Mouse (Mus musculus) CD8-positive naive resting alpha-beta T cell, adult 2 months (primary cell): ENCODE data around the gene Tmem120a.

Source experiments
- DNase-seq, 2 experiments: peaks; one replicate each; pipeline ENCODE4 v3.0.0; 2022; ENCODE audit warnings: low read depth in 2 of 2, low spot score in 2 of 2

The Tmem120a gene

GRCm38 (mm10) chr5:135710599-135711214 is 33.5 kb downstream of the Tmem120a start:
- DNase-seq: no peak

DNA sequence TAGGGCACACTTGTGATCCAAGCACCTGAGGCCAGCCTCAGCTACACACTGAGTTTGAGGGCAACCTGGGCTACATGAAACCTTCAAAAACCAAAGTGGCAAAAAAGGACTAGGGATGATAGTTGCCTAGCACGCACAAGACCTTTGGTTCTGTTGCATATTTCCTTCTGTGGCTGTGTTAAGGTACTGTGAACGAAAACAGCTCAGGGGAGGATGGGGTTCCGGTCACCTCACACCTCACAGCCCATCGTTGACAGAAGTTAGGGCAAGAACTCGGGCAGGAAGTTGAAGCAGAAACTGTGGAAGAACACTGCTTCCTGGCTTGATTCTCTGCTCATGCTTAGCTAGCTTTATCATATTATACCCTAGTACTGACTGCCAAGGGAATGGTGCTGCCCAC is 34.5 kb downstream of the Tmem120a start:
- DNase-seq: no peak

GRCm38 (mm10) chr5:135707855-135708254 is 36.4 kb downstream of the Tmem120a start:
- no peak for DNase-seq

- no peak for DNase-seq
Observed at GRCm38 (mm10) chr5:135707039-135707438, 37.2 kb downstream of the Tmem120a start.

DNA sequence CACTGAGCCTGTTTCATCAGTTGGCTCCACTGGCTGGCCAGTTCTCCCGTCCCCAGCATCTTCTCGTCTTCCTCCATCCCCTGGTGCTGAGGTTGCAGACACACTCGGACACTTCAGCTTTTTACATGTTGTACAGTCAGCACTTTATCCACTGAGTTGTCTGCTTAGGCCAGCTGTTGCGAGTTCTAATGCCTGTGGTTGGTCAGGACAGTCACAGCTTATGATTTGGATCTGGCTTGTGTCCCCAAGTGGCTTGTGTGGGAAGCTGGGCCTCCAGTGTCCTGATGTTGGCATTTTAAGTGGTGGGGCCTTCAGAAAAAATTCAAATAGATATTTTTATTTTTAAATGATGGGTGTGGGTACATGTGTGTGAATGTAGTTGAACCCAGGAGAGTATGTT is 38.9 kb downstream of the Tmem120a start:
- DNase-seq: no peak

- no peak for DNase-seq
Observed at GRCm38 (mm10) chr5:135703431-135703830, 40.8 kb downstream of the Tmem120a start.

- peak; percentile 76 to 83 for DNase-seq
Observed at GRCm38 (mm10) chr5:135702682-135703192, 41.5 kb downstream of the Tmem120a start.

GRCm38 (mm10) chr5:135702190-135702589 is 42.1 kb downstream of the Tmem120a start:
- no peak for DNase-seq

GRCm38 (mm10) chr5:135701601-135702000 is 42.6 kb downstream of the Tmem120a start:
- DNase-seq: no peak

DNA sequence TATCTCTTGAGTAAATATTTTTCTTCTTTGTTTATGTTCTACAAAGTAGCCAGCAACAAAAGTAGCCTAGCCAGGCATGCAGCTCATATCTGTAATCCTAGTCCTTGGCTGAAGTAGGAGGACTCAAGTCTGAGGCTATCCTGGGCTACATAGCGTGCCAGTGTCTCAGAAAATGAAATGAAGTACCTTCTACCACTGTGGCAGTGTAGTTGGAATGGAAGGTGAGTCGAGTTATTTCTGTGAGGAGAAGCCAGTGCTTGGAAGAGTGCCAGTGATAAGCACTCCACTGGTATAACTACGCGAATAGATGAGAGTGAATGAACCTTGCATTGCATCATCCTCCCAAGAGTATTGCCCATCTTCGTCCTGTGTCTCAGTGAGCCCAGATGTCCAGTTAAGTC is 46.5 kb downstream of the Tmem120a start:
- no peak for DNase-seq

- no peak for DNase-seq
Observed at GRCm38 (mm10) chr5:135695277-135695721, 48.9 kb downstream of the Tmem120a start.

DNA sequence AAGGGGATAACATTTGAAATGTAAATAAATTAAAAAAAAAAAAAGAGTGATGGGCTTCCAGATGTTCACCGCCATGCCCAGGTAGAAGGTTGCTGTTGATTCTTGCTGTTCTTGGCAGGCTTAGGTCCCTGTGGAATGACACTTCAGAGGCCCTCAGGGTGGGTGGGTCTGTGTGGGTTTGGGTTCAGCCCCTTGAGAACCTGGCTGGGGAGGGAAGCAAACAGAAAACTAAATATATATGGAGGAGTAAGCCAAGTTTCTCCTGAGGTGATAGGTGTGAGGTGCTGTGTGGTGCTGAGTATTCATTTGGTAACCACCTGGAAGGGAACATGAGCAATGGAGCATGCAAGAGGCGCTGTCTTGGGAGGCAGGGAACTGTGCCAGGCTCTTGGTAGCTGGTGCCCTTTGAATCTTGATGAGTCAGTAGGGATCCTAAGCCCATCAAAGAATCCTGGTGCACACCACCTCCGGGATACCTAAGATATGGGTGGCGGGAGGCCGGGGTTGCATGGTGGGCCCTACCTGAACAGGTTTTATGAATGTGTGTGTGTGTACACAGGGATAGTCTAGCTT is 50.9 kb downstream of the Tmem120a start:
- no peak for DNase-seq

- DNase-seq: no peak
Observed at GRCm38 (mm10) chr5:135691266-135691665, 53.0 kb downstream of the Tmem120a start.

- no peak for DNase-seq
Observed at GRCm38 (mm10) chr5:135690401-135690800, 53.8 kb downstream of the Tmem120a start.
